Mouse (Mus musculus) heart, postnatal 14 days (tissue): ENCODE results near the gene Eid3. TPM values are rescaled to one million over a fixed set of nuclear protein-coding genes. Genes with fewer than 3 reads are reported as not detected.

Experiments used
- DNase-seq, 2 experiments: peaks; one replicate each; pipeline ENCODE4 v3.0.0; 2021 to 2022
- intact Hi-C: fragments of 180-260 bp; cut with DNase I; formaldehyde crosslinking; loops from one replicate; pipeline ENCODE4 v1.15.1; 2025
- total RNA-seq, 2 experiments: library from RNA; stranded (reverse); gene quantifications; 2 replicates each; pipeline ENCODE4 v1.2.3; 2021

The Eid3 gene
- total RNA-seq, 2 experiments from 2014 or later, result 1.1 to 1.3 TPM

- intact Hi-C loops, result no loop called here
Measured at GRCm38 (mm10) chr10:82860181-82860928, 6.1 kb upstream of the Eid3 start.

DNA sequence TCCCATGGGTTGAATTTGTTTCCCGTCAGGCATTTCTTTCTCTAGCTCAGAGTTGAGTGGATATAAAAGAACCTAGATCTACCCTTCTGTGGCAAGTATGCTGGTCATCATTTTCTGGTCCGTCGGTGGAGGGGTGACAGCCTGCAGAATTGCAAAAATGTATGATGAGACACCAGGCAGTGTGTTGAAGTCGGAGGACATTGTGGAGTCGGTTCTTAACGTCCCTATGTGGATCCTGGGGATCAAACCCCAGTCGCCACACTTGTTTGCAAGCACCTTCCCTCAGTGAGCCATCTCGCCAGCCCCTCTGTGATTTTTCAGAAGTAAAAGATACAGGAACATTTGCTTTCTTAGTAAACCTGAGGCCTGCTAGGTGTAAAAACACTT is 5.5 kb upstream of the Eid3 start:
- intact Hi-C loops, result no loop called here
- DNase-seq, result no peak

More at GRCm38 (mm10) chr10:82860181-82860928, 6.1 kb upstream of the Eid3 start:
- DNase-seq, result peak; percentile 75 to 77

DNA sequence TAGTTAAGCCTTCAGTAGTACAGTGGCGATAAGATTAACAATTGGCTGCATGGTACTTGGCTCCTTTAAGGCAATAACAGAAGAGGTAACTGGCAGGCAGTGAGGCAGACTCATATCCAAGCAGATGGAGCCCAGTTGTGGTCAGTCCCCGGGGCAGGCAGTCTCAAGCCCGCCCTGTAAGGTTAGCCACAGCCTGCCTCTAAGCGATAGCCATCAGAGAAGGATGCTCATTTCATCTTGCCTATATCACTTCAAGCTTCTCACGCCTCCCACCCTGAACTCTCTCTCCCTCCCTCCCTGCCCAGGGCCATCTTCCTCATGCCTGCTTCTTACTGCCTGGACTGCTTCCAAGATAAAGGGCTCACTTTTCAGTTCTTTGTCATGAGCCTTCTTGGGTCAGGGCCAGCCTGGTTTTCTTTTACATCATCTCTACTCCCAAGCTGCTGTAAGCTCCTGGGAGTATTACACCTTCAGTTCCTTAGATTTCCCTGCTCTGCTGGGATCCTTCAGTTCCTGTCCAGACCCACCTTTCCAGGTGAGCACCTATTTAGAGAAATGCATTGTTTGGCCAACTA is 3.2 kb upstream of the Eid3 start:
- intact Hi-C loops, result no loop called here
- no peak for DNase-seq

GRCm38 (mm10) chr10:82863827-82864226 is 2.6 kb upstream of the Eid3 start:
- intact Hi-C loops, result no loop called here
- DNase-seq, result no peak

- no peak for DNase-seq
- intact Hi-C loops, result no loop called here
Measured at GRCm38 (mm10) chr10:82866832-82867231, 406 bp downstream of the Eid3 start.

GRCm38 (mm10) chr10:82868418-82869086 is 2.1 kb downstream of the Eid3 start:
- no peak for DNase-seq
- intact Hi-C loops, result no loop called here

DNA sequence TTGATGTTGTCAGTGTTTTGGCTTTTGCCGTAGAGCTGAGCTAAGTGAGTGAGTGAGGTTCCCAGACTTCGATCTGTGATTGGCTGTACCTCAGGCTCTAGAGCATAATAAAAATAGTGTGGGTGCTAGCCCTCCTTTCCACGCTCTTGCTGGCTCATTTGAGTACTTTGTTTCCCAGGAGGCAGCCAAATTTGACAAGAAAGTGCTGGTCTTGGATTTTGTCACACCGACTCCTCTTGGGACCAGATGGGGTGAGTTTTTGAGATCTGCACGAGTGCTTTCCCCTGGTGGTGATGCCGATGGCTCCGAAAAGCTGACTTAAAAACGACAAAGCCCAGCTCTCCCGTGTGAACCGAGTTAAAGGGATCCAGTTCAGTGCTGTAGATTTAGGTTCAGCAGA is 9.0 kb downstream of the Eid3 start:
- DNase-seq, result no peak

DNA sequence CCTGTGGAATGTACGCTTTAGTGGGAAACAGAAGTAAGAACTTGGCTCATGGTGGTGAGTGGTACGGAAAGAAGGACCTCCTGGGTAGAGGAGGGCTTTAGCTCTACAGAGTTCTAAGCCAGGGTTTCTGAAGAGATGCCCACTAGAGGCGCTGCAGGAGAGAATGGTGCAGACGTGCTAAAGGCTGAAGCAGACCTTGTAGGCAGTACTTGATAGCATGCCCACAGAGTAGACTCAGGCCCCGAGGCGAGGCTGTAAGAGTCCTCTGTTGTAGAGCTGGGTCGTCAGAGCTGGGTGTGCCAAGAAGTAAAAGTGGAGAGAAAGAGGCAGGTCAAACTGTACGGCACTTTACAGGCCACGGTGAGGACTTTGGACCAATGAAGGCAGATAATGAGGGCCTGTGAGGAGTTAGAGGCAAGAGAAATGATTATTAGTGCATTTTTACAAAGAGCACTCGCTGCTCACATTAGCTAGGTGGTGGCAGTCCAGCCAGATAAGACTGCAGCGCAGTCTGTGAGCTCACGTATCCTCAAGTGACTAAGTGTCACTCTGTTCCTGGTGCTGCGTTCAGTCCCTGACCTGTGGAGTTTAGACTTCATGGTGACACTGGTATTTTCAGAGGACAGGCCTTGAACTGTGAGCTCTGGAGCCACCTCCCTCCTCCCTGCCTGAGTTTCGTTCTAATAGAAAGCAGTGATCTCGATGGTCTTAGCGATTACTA is 9.8 kb downstream of the Eid3 start:
- intact Hi-C loops, result no loop called here

More for the DNA sequence above, 9.0 kb downstream of the Eid3 start:
- intact Hi-C loops, result no loop called here

DNA sequence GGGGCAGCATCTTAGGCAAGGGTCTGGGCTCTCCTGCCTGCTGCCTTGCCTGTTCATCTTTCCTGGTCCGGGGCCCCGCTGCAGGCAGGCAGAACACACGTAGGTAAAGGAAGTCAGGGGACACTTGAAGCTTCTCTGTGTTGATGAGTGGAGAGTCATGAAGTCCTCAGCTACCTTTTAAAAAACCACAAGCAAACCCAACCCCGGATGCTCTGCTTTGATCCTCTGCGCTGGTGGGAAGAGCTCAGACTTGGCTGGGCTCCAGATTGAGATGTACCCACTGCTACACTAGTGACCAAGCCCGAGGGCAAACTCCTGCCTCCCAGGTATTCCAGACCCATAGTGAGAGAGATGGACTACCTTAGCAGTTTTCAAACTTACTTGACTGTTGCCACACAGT is 20.9 kb downstream of the Eid3 start:
- DNase-seq, result no peak
- intact Hi-C loops, result no loop called here

More for the DNA sequence above, 9.8 kb downstream of the Eid3 start:
- DNase-seq, result peak in 1 of 2 experiments; percentile 38

DNA sequence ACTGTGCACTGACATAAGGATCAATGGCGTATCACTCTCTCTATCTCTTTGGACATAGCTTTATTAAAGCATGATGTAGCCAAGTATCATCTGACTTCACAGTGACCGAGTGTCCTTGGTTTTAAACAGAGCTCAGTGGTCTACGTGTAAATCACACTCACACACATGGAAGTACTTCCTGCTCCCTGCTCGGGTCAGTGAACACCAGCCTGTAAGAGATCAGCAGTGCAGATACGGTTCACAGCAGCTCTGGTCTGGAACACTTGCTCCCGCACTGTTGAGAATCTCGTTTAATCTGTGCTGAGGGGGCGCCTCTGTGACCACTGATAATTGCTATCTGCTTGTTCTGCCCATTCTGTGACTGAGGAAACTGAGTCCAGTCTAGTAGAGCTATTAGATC is 22.1 kb downstream of the Eid3 start:
- DNase-seq, result no peak
- intact Hi-C loops, result no loop called here

GRCm38 (mm10) chr10:82889447-82889973 is 23.1 kb downstream of the Eid3 start:
- peak; percentile 75 to 79 for DNase-seq
- intact Hi-C loops, result no loop called here

DNA sequence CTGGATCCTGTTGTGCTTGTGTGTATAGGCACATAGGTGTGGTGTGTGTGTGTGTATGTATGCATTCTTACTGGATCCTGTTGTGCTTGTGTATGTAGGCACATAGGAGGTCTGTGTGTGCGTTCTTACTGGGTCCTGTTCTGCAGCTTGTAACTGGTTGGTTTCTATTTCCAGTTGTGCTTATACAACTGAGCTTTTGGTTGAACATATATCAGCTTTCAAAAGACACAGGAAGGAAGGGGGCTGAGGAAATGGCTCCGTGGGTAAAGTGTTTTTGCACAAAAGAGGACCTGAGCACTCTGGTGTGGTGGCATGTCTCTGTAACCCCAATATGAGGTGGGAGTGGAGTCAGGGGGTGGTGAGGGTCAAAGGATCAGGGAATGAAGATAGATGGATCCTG is 24.5 kb downstream of the Eid3 start:
- intact Hi-C loops, result no loop called here
- DNase-seq, result no peak

GRCm38 (mm10) chr10:82891427-82891826 is 25.0 kb downstream of the Eid3 start:
- intact Hi-C loops, result no loop called here
- DNase-seq, result no peak

- intact Hi-C loops, result no loop called here
- DNase-seq, result no peak
Measured at GRCm38 (mm10) chr10:82892442-82893055, 26.1 kb downstream of the Eid3 start.

DNA sequence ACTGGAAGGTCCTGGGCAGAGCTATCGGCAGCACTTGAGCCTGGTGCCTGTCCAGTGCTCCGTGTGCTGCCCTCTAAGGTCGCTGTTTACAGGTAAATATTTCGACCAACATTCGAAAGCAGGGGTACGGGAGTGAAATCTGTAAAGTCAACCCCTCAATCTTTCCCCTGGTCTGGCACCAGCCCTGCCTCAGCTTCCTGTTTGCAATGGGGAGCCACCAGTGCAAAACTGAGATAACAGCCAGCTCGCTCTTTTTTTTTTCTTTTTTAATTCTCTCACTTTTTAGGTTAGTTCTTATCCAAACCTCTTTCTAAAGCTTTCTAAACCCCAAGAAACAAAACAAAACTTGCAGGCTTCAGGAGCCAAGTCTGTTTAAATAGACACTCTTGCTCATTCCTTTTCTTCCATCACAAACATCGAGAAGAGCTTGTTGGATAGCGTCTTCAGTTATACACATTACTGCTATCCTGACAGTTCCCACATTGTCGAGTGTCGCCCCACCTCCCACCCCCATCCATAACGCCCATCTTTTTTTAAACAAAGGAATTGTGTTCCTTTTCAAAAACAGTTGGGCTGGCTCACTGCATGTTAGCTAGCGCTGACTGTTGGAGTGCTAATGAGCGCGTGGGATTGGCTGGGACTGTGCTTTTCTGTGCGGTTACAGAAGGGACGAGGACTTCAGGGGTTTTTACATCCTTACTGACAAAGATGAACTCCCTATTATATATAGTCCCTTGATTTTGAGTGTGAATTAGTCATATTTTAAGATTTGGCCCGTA is 27.6 kb downstream of the Eid3 start:
- DNase-seq, result no peak
- intact Hi-C loops, result no loop called here

- intact Hi-C loops, result no loop called here
- DNase-seq, result no peak
Measured at GRCm38 (mm10) chr10:82897936-82898335, 31.5 kb downstream of the Eid3 start.

DNA sequence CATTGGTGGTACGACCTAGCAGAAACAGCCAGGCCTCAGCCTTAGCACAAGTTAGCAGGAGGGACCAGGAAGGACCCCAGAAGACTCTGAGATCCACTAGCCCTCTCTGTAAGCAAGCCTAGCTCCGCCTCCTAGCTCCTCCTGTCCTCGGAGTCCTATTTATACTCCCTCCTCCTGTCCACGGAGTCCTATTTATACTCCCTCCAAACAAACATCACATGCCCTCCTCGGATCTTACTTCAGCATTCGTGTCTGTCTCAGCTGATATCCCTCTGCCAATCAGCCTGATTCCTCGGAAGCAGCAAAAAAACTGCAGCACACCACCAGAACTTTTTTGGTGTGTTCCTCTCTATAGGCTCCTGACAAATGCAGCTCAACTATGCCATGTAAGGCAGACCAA is 32.5 kb downstream of the Eid3 start:
- intact Hi-C loops, result no loop called here
- DNase-seq, result no peak

GRCm38 (mm10) chr10:82899810-82900421 is 33.5 kb downstream of the Eid3 start:
- DNase-seq, result no peak
- intact Hi-C loops, result loop anchor here (10.0 kb wide), 1 partner anchor 605 kb away; no protein-coding TSS in a partner anchor

- no peak for DNase-seq
- intact Hi-C loops, result loop anchor here (10.0 kb wide), 1 partner anchor 604 kb away; no protein-coding TSS in a partner anchor
Measured at GRCm38 (mm10) chr10:82900546-82900945, 34.1 kb downstream of the Eid3 start.
